Mouse (Mus musculus) kidney, postnatal 4 days (tissue): Measurements from ENCODE around the gene Mfrp.

Experiments
- DNase-seq, 2 experiments: peaks; one replicate each; pipeline ENCODE4 v3.0.0; 2021; ENCODE audit warnings: mixed read lengths in 2 of 2

The Mfrp gene

GRCm38 (mm10) chr9:44101490-44101889 is at the start of gene Mfrp:
Mfrp (plus strand) TSS chr9:44101729.
- DNase-seq: peak; percentile 32 to 59

GRCm38 (mm10) chr9:44052855-44053254 is 48.7 kb upstream of the Mfrp start:
- DNase-seq: no peak

GRCm38 (mm10) chr9:44053936-44054335 is 47.6 kb upstream of the Mfrp start:
- DNase-seq: no peak

- DNase-seq: no peak
Observed at GRCm38 (mm10) chr9:44058606-44059005, 42.9 kb upstream of the Mfrp start.

- DNase-seq: no peak
Observed at GRCm38 (mm10) chr9:44065177-44065576, 36.4 kb upstream of the Mfrp start.

- DNase-seq: peak; percentile 99
Observed at GRCm38 (mm10) chr9:44066785-44067225, 34.7 kb upstream of the Mfrp start, which contains the start of gene Usp2. Usp2 (plus strand) TSS chr9:44067021.

GRCm38 (mm10) chr9:44067241-44067959 is 34.1 kb upstream of the Mfrp start:
- DNase-seq: no peak

- peak in 1 of 2 experiments; percentile 3 for DNase-seq
Observed at GRCm38 (mm10) chr9:44067960-44068330, 33.6 kb upstream of the Mfrp start.

- peak in 1 of 2 experiments; percentile 1 for DNase-seq
Observed at GRCm38 (mm10) chr9:44069252-44069651, 32.3 kb upstream of the Mfrp start.

- DNase-seq: peak in 1 of 2 experiments; percentile 3
Observed at GRCm38 (mm10) chr9:44070113-44070843, 31.3 kb upstream of the Mfrp start.

GRCm38 (mm10) chr9:44070844-44071231 is 30.7 kb upstream of the Mfrp start:
- DNase-seq: peak in 1 of 2 experiments; percentile 15

GRCm38 (mm10) chr9:44071914-44072598 is 29.5 kb upstream of the Mfrp start:
- peak in 1 of 2 experiments; percentile 36 for DNase-seq

GRCm38 (mm10) chr9:44072599-44072915 is 29.0 kb upstream of the Mfrp start:
- DNase-seq: peak in 1 of 2 experiments; percentile 13

- no peak for DNase-seq
Observed at GRCm38 (mm10) chr9:44073115-44073514, 28.4 kb upstream of the Mfrp start.

- DNase-seq: peak in 1 of 2 experiments; percentile 63
Observed at GRCm38 (mm10) chr9:44074395-44075275, 26.9 kb upstream of the Mfrp start.

- DNase-seq: peak in 1 of 2 experiments; percentile 53
Observed at GRCm38 (mm10) chr9:44075276-44075995, 26.1 kb upstream of the Mfrp start.

GRCm38 (mm10) chr9:44075996-44076763 is 25.3 kb upstream of the Mfrp start:
- DNase-seq: no peak

GRCm38 (mm10) chr9:44076764-44077120 is 24.8 kb upstream of the Mfrp start:
- peak; percentile 69 to 81 for DNase-seq

GRCm38 (mm10) chr9:44077266-44077910 is 24.1 kb upstream of the Mfrp start:
- no peak for DNase-seq

- no peak for DNase-seq
Observed at GRCm38 (mm10) chr9:44078136-44078797, 23.3 kb upstream of the Mfrp start.
